Mouse (Mus musculus): ENCODE results near the gene Cdk5r2. TPM values are rescaled to one million over a fixed set of nuclear protein-coding genes. Genes with fewer than 3 reads are reported as not detected.
A peak's percentile ranks its signal among the peaks of the same experiment; 100 is the strongest.

Cdk5r2 gene
- total and polyA plus RNA-seq, 3 experiments = 0.04 to 0.24 TPM; not detected in 1

DNA sequence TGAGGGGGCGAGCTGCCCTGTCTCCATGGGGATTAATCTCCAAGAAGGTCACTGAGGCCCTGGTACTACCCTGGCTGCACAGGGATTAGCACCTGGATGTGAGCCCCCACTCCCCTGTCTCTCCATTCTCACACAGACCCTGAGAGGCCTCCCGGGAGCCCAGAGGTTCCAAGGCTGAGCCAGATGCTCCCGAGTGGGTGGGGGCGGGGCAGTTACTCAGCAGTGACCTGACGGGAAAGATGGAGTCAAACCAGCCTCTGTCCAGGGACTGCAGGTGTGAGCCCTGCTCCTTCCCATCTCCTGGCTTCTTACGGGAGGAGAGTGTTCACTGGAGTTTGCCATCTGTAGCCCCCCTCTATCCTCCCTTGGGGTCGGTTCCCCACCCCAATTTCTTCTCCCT lies 43.2 kb downstream of the Cdk5r2 start:
- in situ Hi-C loops (cut with MboI; ENCODE audit: low pct_ligation_motif_present, low pct_unique_long_range_greater_than_20kb, low sequenced_read_pairs) = no loop called here
- DNase-seq (ENCODE audit: extremely low read depth) = no peak
- Histone ChIP-seq H3K27ac (ENCODE audit: insufficient read depth, low read depth) (no peak overlapping the region), H3K79me2 (replicated peaks; ENCODE audit: control insufficient read depth, extremely low read depth, insufficient read depth, poor library complexity, severe bottlenecking) (no peaks in the 10 kb centered on the region), H3K4me2 (ENCODE audit: insufficient read depth, low read depth, poor library complexity, severe bottlenecking) (no peak overlapping the region), H3K27me3 (replicated peaks) (peaks cover 40% of the 10 kb centered on the region), H3K4me3 (replicated peaks in 1 of 3; ENCODE audit: low read depth in 2 of 3, low read length in 2 of 3, poor library complexity in 1 of 3) (peak overlapping the region in 1 of 3 experiments; percentile 25), H3K4me1 (ENCODE audit: control insufficient read depth in 1 of 2, insufficient read depth in 2 of 2) (peaks cover 48 to 85% of the 10 kb centered on the region in 2 experiments), H3K9ac (ENCODE audit: insufficient read depth, low read depth) (no peak overlapping the region), H3K36me3 (replicated peaks in 1 of 2; ENCODE audit: control insufficient read depth in 1 of 2, insufficient read depth in 1 of 2, low read length in 1 of 2) (no peaks in the 10 kb centered on the region), H3K9me3 (replicated peaks; ENCODE audit: low read length) (no peaks in the 10 kb centered on the region)
- no peak for TF ChIP-seq CTCF (conservative IDR thresholded peaks at IDR 0.05 in 1 of 2, IDR thresholded peaks at IDR 0.05 in 1 of 2; ENCODE audit: low read depth in 2 of 2, low read length in 2 of 2)
- TF ChIP-seq MXI1 (IDR thresholded peaks at IDR 0.05; ENCODE audit: low read depth, low read length) = no peak
- TF ChIP-seq CHD2 (IDR thresholded peaks at IDR 0.05; ENCODE audit: low read length) = no peak
- TF ChIP-seq JUN (IDR thresholded peaks at IDR 0.05; ENCODE audit: insufficient read depth, low read depth, low read length) = no peak
- TF ChIP-seq UBTF (IDR thresholded peaks at IDR 0.05; ENCODE audit: low read depth, low read length) = no peak
- no peak for TF ChIP-seq MAFK (IDR thresholded peaks at IDR 0.05; ENCODE audit: insufficient replicate concordance, low read length)
- no peak for TF ChIP-seq IRF4 (IDR thresholded peaks at IDR 0.05; ENCODE audit: low read depth, low read length)
- TF ChIP-seq ELF1 (IDR thresholded peaks at IDR 0.05; ENCODE audit: low read depth, low read length) = no peak
- no peak for TF ChIP-seq NRF1 (IDR thresholded peaks at IDR 0.05; ENCODE audit: low read depth, low read length)
- TF ChIP-seq ZMIZ1 (IDR thresholded peaks at IDR 0.05; ENCODE audit: low read depth, low read length) = no peak
- no peak for TF ChIP-seq ZNF384 (IDR thresholded peaks at IDR 0.05; ENCODE audit: low read depth, low read length)
- TF ChIP-seq POLR2AphosphoS2 (IDR thresholded peaks at IDR 0.05; ENCODE audit: low read depth, low read length) = no peak
- dilution Hi-C loops (cut with MboI; ENCODE audit: extremely low pct_ligation_motif_present, extremely low pct_unique_long_range_greater_than_20kb, low sequenced_read_pairs) = no loop called here

DNA sequence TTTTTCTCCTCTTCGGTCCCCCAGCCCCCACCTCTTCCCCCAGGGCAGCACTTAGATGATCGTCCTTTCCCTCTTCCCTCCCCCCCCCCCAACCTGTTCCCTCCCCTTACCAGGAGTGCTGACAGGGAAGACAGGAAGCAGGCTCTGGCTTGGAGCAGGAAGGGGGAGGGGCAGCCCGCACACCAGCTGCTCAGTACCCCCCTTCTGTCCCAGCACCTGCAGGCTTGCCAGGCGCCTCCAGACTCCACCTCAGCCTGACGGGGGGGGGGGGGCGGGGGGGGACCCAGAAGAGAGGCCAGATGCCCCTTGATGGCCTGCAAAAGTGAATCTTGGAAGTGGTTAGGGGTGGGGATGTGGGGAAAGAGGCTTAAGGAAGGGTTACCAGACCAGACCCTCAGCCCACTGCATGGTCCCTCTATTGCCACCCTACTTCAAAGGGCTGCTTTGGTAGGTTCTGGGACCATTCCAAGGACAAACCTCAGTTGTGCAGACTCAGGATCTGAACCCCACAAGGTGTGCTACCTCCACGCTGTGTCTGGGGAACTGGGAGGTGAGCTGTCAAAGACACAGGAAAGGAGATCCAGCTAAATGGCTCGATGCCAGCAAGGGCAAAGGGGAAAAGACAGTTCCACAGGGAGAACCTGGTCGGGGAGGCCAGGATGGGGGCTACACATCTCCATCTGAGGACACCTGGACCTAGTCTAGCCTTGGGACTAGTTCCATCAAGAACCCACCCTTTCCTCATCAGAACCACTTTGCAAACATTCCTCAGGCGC lies 44.1 kb downstream of the Cdk5r2 start:
- DNase-seq (ENCODE audit: extremely low read depth) = no peak
- in situ Hi-C loops (cut with MboI; ENCODE audit: low pct_ligation_motif_present, low pct_unique_long_range_greater_than_20kb, low sequenced_read_pairs) = no loop called here
- Histone ChIP-seq H3K9me3 (replicated peaks; ENCODE audit: low read length) (no peaks in the 10 kb centered on the region), H3K4me2 (ENCODE audit: insufficient read depth, low read depth, poor library complexity, severe bottlenecking) (no peak overlapping the region), H3K4me1 (ENCODE audit: control insufficient read depth in 1 of 2, insufficient read depth in 2 of 2) (peaks cover 48 to 79% of the 10 kb centered on the region in 2 experiments), H3K27ac (ENCODE audit: insufficient read depth, low read depth) (no peak overlapping the region), H3K4me3 (replicated peaks in 1 of 3; ENCODE audit: low read depth in 2 of 3, low read length in 2 of 3, poor library complexity in 1 of 3) (no peak overlapping the region), H3K27me3 (replicated peaks) (peaks cover 49% of the 10 kb centered on the region), H3K9ac (ENCODE audit: insufficient read depth, low read depth) (no peak overlapping the region), H3K36me3 (replicated peaks in 1 of 2; ENCODE audit: control insufficient read depth in 1 of 2, insufficient read depth in 1 of 2, low read length in 1 of 2) (no peaks in the 10 kb centered on the region), H3K79me2 (replicated peaks; ENCODE audit: control insufficient read depth, extremely low read depth, insufficient read depth, poor library complexity, severe bottlenecking) (no peaks in the 10 kb centered on the region)
- TF ChIP-seq TCF12 (IDR thresholded peaks at IDR 0.05; ENCODE audit: low read depth, low read length) = no peak
- TF ChIP-seq ZC3H11A (IDR thresholded peaks at IDR 0.05; ENCODE audit: low read depth, low read length) = no peak
- no peak for TF ChIP-seq MEF2A (IDR thresholded peaks at IDR 0.05; ENCODE audit: borderline replicate concordance, low read depth, low read length)
- no peak for TF ChIP-seq E2F4 (IDR thresholded peaks at IDR 0.05; ENCODE audit: insufficient replicate concordance, low read depth, low read length)
- TF ChIP-seq NELFE (IDR thresholded peaks at IDR 0.05; ENCODE audit: low read depth, low read length) = no peak
- no peak for TF ChIP-seq NRF1 (IDR thresholded peaks at IDR 0.05; ENCODE audit: low read depth, low read length)
- TF ChIP-seq POLR2A (IDR thresholded peaks at IDR 0.05; ENCODE audit: low read depth, low read length) = no peak
- no peak for TF ChIP-seq CTCF (conservative IDR thresholded peaks at IDR 0.05 in 1 of 2, IDR thresholded peaks at IDR 0.05 in 1 of 2; ENCODE audit: low read depth in 2 of 2, low read length in 2 of 2)
- dilution Hi-C loops (cut with MboI; ENCODE audit: extremely low pct_ligation_motif_present, extremely low pct_unique_long_range_greater_than_20kb, low sequenced_read_pairs) = no loop called here
